Mouse (Mus musculus) olfactory bulb, adult 2 months (tissue): Measurements from ENCODE around the gene Cops9. TPM values are rescaled to one million over a fixed set of nuclear protein-coding genes. Genes with fewer than 3 reads are reported as not detected.

Source experiments
- H3K27ac ChIP-seq: fragments of 200-500 bp; 2 replicates; pipeline ENCODE4 v1.5.1; 2012; ENCODE audit warnings: low read depth, low read length; ENCODE audit not compliant: insufficient read depth
- H3K4me1 ChIP-seq: fragments of 200-500 bp; 2 replicates; pipeline ENCODE4 v1.6.1; 2012; ENCODE audit warnings: low read length; ENCODE audit not compliant: control insufficient read depth, insufficient read depth
- H3K4me3 ChIP-seq: fragments of 200-500 bp; 2 replicates; pipeline ENCODE4 v1.5.1; 2012; ENCODE audit warnings: mild to moderate bottlenecking, low read depth, low read length, moderate library complexity; ENCODE audit not compliant: insufficient read depth
- CTCF ChIP-seq: fragments of 200-500 bp; IDR thresholded peaks from 2 replicates; pipeline ENCODE4 v1.5.1; 2012; ENCODE audit warnings: low read depth, mild to moderate bottlenecking, low read length, moderate library complexity; ENCODE audit not compliant: insufficient read depth
- POLR2A ChIP-seq: fragments of 200-500 bp; IDR thresholded peaks from 2 replicates; pipeline ENCODE4 v1.6.1; 2012; ENCODE audit warnings: mild to moderate bottlenecking, low read depth, low read length, moderate library complexity; ENCODE audit not compliant: insufficient read depth
- polyA plus RNA-seq: library from polyadenylated mRNA; stranded (reverse); fragments of >200 nt; gene quantifications from 2 replicates; pipeline ENCODE4 v1.2.4, GENCODE M21; 2012; ENCODE audit warnings: low replicate concordance; ENCODE audit not compliant: missing spikeins, insufficient read depth, insufficient read length

Gene Cops9
- polyA plus RNA-seq, 1 experiment, result not detected

GRCm38 (mm10) chr1:92594111-92594510 is 47.7 kb downstream of the Cops9 start, which contains the start of gene Olfr1411:
Gene Olfr1411, plus strand, starts transcription at chr1:92594411.
- Histone ChIP-seq H3K4me3 (no peak within 1 kb of the TSS), H3K27ac (no peak within 1 kb of the TSS), H3K4me1 (no peaks in the 10 kb centered on the region)
- TF ChIP-seq CTCF (no peak), POLR2A (no peak)

Other genes starting within 250 kb of the Cops9 start
- 207 TPM in 1 of 2 replicates, not detected in the other for gene Ndufa10, start 168.1 kb downstream of the Cops9 start, polyA plus RNA-seq
- gene Olfr1416, start 156.9 kb downstream of the Cops9 start, polyA plus RNA-seq, result not detected in 2 replicates
- gene Olfr1415, start 145.9 kb downstream of the Cops9 start, polyA plus RNA-seq, result not detected in 2 replicates
- not detected in 2 replicates for gene Olfr1414, start 123.3 kb downstream of the Cops9 start, polyA plus RNA-seq
- not detected in 2 replicates for gene Olfr1413, start 70.7 kb downstream of the Cops9 start, polyA plus RNA-seq
- gene Olfr1412, start 56.2 kb downstream of the Cops9 start, polyA plus RNA-seq, result not detected in 2 replicates
- not detected in 2 replicates for gene Olfr1411, start 47.6 kb downstream of the Cops9 start, polyA plus RNA-seq
- gene Olfr1410, start 36.2 kb downstream of the Cops9 start, polyA plus RNA-seq, result not detected in 2 replicates
- not detected in 2 replicates for gene Olfr12, start 24.2 kb downstream of the Cops9 start, polyA plus RNA-seq
- not detected in 2 replicates for gene Otos, start 6.9 kb upstream of the Cops9 start, polyA plus RNA-seq
- gene Gpc1, start 189.7 kb upstream of the Cops9 start, polyA plus RNA-seq, result not detected in 2 replicates